Mouse (Mus musculus) Patski (cell line): ENCODE measurements around the gene 1700125H20Rik. TPM values are rescaled to one million over a fixed set of nuclear protein-coding genes. Genes with fewer than 3 reads are reported as not detected.

Source experiments
- ATAC-seq: fragments of 100-300 bp; one replicate; pipeline ENCODE4 v1.8.0; 2021
- CTCF ChIA-PET: fragments of 350-600 bp; sonication (Branson Sonifier 250); formaldehyde crosslinking; loops from one replicate; lab custom pipeline; 2022; ENCODE audit warnings: inconsistent platforms; lab: Charles Lee
- POLR2A ChIA-PET: fragments of 350-600 bp; sonication (Branson Sonifier 250); formaldehyde crosslinking; loops from one replicate; lab custom pipeline; 2022; ENCODE audit warnings: antibody characterized with exemption, inconsistent platforms; lab: Charles Lee
- DNase-seq: peaks from one replicate; pipeline ENCODE4 v3.0.0-alpha.2; 2011; ENCODE audit warnings: low read depth, low spot score
- H3K27me3 ChIP-seq: fragments of 371-371 bp; one replicate; pipeline ENCODE4 v1.5.1; 2021
- CTCF ChIP-seq: fragments of 100-300 bp; IDR thresholded peaks from one replicate; pipeline ENCODE4 v1.5.1; 2021
- in situ Hi-C: fragments of 300-500 bp; cut with MboI; formaldehyde crosslinking; loops from 3 replicates; pipeline ENCODE4 v1.11.1; 2018; ENCODE audit warnings: low pct_unique_long_range_greater_than_20kb, mixed read lengths
- polyA plus RNA-seq: library from polyadenylated mRNA; unstranded; gene quantifications from one replicate; pipeline ENCODE4 v1.2.3, GENCODE M21; 2021

1700125H20Rik gene
- polyA plus RNA-seq: 0.09 TPM

DNA sequence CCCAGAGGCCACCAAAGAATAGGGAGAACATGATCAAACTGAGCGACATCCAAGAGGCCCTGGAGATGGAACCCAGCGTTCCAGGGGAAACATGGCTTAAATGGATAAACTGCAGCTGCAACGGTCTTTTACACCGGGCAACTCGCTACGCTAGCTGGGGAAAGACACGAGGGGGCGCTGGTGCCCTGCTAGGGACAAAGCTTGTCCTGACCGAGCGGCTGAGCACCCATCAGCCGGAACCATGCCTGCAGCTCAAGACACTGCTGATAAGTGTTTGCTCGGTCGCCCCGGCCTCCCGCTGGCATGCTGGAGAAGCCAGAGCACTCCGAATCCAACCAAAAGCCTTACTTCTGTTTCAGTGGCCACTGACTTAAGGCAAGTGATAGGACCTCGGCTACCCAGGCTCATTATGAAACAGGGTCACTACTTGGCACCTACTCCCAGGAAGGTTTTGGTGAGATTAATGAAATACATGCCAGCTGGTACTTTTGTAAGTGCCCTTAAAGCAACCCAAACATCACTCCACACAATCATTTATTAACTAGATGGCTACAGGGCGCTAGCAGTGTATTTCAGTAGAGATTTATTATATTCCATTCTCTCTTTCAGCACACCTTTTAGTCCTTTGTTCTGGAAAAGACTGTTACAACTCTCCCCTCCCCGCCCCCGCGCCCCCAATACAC lies at the start of gene 1700125H20Rik:
Gene 1700125H20Rik, plus strand, starts transcription at position 347 of the 683 bp plus-strand sequence.
- peak; percentile 97 for TF ChIP-seq CTCF
- no peaks in the 10 kb centered on the region for H3K27me3 ChIP-seq
- CTCF ChIA-PET: interaction anchor here (0.9 to 1.7 kb wide), 10 partner anchors 10 to 183 kb away, joined by 3 to 11 read pairs (median 4); partner anchors contain the start of gene Bcas3
- DNase-seq (no peak), ATAC-seq (peak; percentile 90)
- POLR2A ChIA-PET: interaction anchor here (0.6 to 0.7 kb wide), 3 partner anchors 32 to 686 kb away, joined by 3 to 5 read pairs (median 3); no protein-coding TSS in a partner anchor
- in situ Hi-C loops: loop anchor here (5.0 kb wide), 2 partner anchors 87 to 182 kb away; partner anchors contain the start of gene Bcas3

DNA sequence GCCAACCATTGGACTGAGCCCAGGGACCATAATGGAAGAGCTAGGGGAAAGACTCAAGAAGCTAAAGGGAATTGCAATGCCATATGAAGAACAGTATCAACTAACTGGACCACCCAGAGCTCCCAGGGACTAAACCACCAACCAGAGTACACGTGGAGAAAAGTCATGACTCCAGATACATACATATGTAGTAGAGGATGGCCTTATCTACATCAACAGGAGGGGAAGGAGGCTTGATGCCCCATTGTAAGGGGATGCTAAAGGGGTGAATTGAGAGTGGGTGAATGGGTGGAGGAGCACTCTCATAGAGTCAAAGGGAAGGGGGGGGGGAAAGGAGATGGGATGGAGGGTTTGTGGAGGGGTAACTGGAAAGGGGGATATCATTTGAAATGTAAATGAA lies 48.1 kb upstream of the 1700125H20Rik start:
- H3K27me3 ChIP-seq: no peaks in the 10 kb centered on the region
- ATAC-seq (no peak), DNase-seq (no peak)
- CTCF ChIA-PET: interaction anchor here (1.5 kb wide), 1 partner anchor 19 kb away, joined by 4 read pairs; no protein-coding TSS in a partner anchor
- POLR2A ChIA-PET: no interaction called here
- in situ Hi-C loops: no loop called here
- TF ChIP-seq CTCF: no peak

- in situ Hi-C loops: no loop called here
- ChIA-PET POLR2A (no interaction called here), CTCF (no interaction called here)
- DNase-seq: no peak
- H3K27me3 ChIP-seq: no peaks in the 10 kb centered on the region
- TF ChIP-seq CTCF: no peak
- ATAC-seq: no peak
Measured at GRCm38 (mm10) chr11:85123267-85123992, 46.8 kb upstream of the 1700125H20Rik start.

DNA sequence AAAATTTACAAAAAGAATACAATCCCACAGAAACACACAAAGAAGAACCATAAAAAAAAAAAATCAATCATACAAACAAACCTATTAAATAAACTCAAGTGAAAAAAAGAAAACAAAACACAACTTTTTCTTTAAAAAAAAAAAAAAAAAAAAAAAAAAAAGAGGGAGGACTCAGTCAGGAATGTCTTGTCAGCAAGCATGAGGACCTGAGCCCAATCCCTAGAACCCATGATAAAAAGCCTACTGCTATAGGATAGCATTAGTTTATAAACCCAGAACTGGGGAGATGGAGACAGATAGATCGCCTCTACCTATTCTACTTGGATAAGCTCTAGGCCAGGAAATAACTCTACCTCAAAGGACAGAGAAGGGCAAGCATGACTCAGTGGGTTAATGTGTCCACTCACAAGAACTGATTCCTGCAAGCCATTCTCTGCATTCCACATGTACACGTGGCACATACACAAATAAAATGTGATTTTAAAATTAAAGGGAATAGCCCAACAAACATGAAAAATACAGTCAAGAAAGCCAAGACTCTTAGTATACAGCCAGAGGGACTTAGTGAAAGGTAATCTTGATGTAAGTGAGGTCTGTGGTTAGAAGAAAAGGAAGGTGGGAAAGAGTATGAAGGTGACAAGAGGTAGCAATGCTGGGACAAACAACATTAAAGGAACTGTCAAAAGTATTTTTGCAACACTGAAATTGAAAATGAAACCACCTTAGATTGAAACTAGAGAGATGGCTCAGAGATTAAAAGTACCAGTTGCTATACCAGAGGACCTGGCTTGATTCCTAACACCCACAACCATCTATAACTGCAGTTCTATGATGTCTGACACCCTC lies 43.7 kb upstream of the 1700125H20Rik start:
- DNase-seq (no peak), ATAC-seq (no peak)
- in situ Hi-C loops: no loop called here
- POLR2A ChIA-PET: interaction anchor here (0.6 kb wide), 1 partner anchor 531 kb away, joined by 3 read pairs; no protein-coding TSS in a partner anchor
- no peaks in the 10 kb centered on the region for H3K27me3 ChIP-seq
- no peak for TF ChIP-seq CTCF
- CTCF ChIA-PET: interaction anchor here (2.0 kb wide), 1 partner anchor 11 kb away, joined by 4 read pairs; no protein-coding TSS in a partner anchor

GRCm38 (mm10) chr11:85128883-85129282 lies 41.3 kb upstream of the 1700125H20Rik start:
- TF ChIP-seq CTCF: no peak
- ChIA-PET POLR2A (no interaction called here), CTCF (interaction anchor here (2.1 kb wide), 1 partner anchor 8 kb away, joined by 4 read pairs; no protein-coding TSS in a partner anchor)
- in situ Hi-C loops: no loop called here
- H3K27me3 ChIP-seq: no peaks in the 10 kb centered on the region
- no peak for DNase-seq
- ATAC-seq: no peak

DNA sequence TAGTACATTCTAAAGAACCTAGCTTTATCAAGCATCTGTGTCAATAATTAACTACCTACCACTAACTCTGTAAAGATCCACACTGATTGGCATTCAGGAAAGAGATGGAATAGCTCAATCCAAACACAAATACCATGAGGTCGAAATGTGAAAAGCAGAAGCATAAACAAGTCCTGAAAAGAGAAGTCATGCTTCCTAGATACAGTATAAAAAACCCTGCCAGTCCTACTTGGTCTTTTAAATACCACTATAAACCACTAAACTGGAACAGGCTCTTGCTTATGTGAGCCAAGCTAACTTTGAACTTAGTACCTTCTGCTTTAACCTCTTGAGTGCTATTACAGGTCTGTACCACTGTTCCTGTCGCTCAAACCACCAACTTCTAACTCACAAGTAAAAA lies 38.7 kb upstream of the 1700125H20Rik start:
- DNase-seq (no peak), ATAC-seq (no peak)
- ChIA-PET CTCF (interaction anchor here (1.0 kb wide), 1 partner anchor 13 kb away, joined by 3 read pairs; no protein-coding TSS in a partner anchor), POLR2A (no interaction called here)
- no peak for TF ChIP-seq CTCF
- no peaks in the 10 kb centered on the region for H3K27me3 ChIP-seq
- in situ Hi-C loops: no loop called here

DNA sequence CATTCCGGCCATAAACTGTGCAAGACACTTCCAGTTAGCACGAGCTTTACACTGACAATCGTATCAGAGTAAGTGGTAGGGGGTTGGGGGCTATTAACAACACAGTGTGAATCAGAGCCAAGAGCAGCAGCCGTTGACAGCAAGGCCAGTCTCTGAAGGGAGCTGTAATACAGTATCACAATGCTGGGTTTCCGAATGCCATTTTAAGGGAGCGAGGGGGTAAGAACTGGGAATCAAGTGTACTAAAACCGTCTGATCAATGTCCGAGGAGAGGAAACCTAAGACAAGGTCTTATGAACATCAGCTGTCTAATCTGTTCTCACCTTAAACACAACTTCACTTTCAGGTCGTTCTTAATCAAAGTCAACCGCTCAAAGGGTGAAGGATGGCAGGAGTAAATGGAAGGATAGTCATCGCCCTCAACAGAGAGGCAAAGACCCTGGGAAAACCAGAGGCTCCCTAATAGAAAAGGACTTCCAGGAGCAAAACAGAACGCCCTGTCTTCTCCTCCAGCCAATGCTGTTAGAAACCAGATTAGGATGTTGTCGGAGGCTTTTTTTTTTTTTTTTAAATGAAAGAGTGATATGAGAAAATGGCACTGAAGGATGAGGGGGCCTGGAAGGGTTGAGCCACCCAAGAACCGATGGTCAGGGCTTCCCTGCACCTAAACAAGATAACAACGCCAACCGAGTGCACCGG lies 31.3 kb upstream of the 1700125H20Rik start:
- ChIA-PET CTCF (no interaction called here), POLR2A (interaction anchor here (0.6 to 1.1 kb wide), 3 partner anchors 31 to 308 kb away, joined by 3 to 5 read pairs (median 4); partner anchors contain the start of gene 1700125H20Rik)
- no peak for DNase-seq
- in situ Hi-C loops: no loop called here
- TF ChIP-seq CTCF: no peak
- no peaks in the 10 kb centered on the region for H3K27me3 ChIP-seq
- ATAC-seq: no peak

GRCm38 (mm10) chr11:85139581-85140540 lies 30.3 kb upstream of the 1700125H20Rik start, which contains the start of gene Usp32:
Usp32 (minus strand) TSS chr11:85140161.
- ATAC-seq: peak; percentile 94
- ChIA-PET POLR2A (interaction anchor here (0.6 to 0.8 kb wide), 2 partner anchors 16 to 309 kb away, joined by 3 to 5 read pairs; no protein-coding TSS in a partner anchor), CTCF (no interaction called here)
- TF ChIP-seq CTCF: no peak
- in situ Hi-C loops: no loop called here
- no peaks in the 10 kb centered on the region for H3K27me3 ChIP-seq
- peak; percentile 80 for DNase-seq
